Mouse (Mus musculus): ENCODE results near the gene Fto.

Fto gene

GRCm38 (mm10) chr8:91390369-91391020 is 77.2 kb downstream of the Fto start:
- DNase-seq (ENCODE audit: low spot score in 2 of 2), result no peak

GRCm38 (mm10) chr8:91392261-91392660 is 78.9 kb downstream of the Fto start:
- no peak for DNase-seq (ENCODE audit: low spot score in 2 of 2)

GRCm38 (mm10) chr8:91395340-91396055 is 82.2 kb downstream of the Fto start:
- no peak for DNase-seq (ENCODE audit: low spot score in 2 of 2)

GRCm38 (mm10) chr8:91398053-91398452 is 84.7 kb downstream of the Fto start:
- DNase-seq (ENCODE audit: low spot score in 2 of 2), result no peak

- DNase-seq (ENCODE audit: low spot score in 2 of 2), result no peak
These were observed 90.0 kb downstream of the Fto start for GRCm38 (mm10) chr8:91402980-91403975.

GRCm38 (mm10) chr8:91404311-91404710 is 91.0 kb downstream of the Fto start:
- no peak for DNase-seq (ENCODE audit: low spot score in 2 of 2)

- no peak for DNase-seq (ENCODE audit: low spot score in 2 of 2)
These were observed 91.8 kb downstream of the Fto start for GRCm38 (mm10) chr8:91405099-91405498.

GRCm38 (mm10) chr8:91406624-91407290 is 93.4 kb downstream of the Fto start:
- peak; percentile 19 to 26 for DNase-seq (ENCODE audit: low spot score in 2 of 2)

GRCm38 (mm10) chr8:91407880-91408279 is 94.6 kb downstream of the Fto start:
- DNase-seq (ENCODE audit: low spot score in 2 of 2), result no peak

- DNase-seq (ENCODE audit: low spot score in 2 of 2), result no peak
These were observed 96.7 kb downstream of the Fto start for GRCm38 (mm10) chr8:91410007-91410406.

GRCm38 (mm10) chr8:91424491-91425074 is 111.3 kb downstream of the Fto start:
- DNase-seq (ENCODE audit: low spot score in 2 of 2), result no peak

GRCm38 (mm10) chr8:91425251-91425866 is 112.0 kb downstream of the Fto start:
- DNase-seq (ENCODE audit: low spot score in 2 of 2), result no peak

- DNase-seq (ENCODE audit: low spot score in 2 of 2), result no peak
These were observed 113.2 kb downstream of the Fto start for GRCm38 (mm10) chr8:91426496-91426895.

GRCm38 (mm10) chr8:91430333-91430940 is 117.1 kb downstream of the Fto start:
- DNase-seq (ENCODE audit: low spot score in 2 of 2), result no peak

- DNase-seq (ENCODE audit: low spot score in 2 of 2), result no peak
These were observed 122.7 kb downstream of the Fto start for GRCm38 (mm10) chr8:91436036-91436435.

GRCm38 (mm10) chr8:91443911-91444310 is 130.6 kb downstream of the Fto start:
- no peak for DNase-seq (ENCODE audit: low spot score in 2 of 2)

GRCm38 (mm10) chr8:91444636-91445410 is 131.5 kb downstream of the Fto start:
- no peak for DNase-seq (ENCODE audit: low spot score in 2 of 2)

- no peak for DNase-seq (ENCODE audit: low spot score in 2 of 2)
These were observed 132.2 kb downstream of the Fto start for GRCm38 (mm10) chr8:91445516-91445915.

GRCm38 (mm10) chr8:91446008-91446407 is 132.7 kb downstream of the Fto start:
- no peak for DNase-seq (ENCODE audit: low spot score in 2 of 2)

Measured in right cerebral cortex, adult 2 months (tissue).